Mouse (Mus musculus) left cerebral cortex, postnatal 25 days (tissue): ENCODE data around the gene Rpl21. TPM values are rescaled to one million over a fixed set of nuclear protein-coding genes. Genes with fewer than 3 reads are reported as not detected.

Experiments used
- DNase-seq, 2 experiments: peaks; one replicate each; pipeline ENCODE4 v3.0.0; 2022; ENCODE audit warnings: low spot score in 2 of 2, mixed read lengths in 1 of 2
- intact Hi-C: fragments of 180-260 bp; cut with DNase I; formaldehyde crosslinking; loops from one replicate; pipeline ENCODE4 v1.15.1; 2025
- total RNA-seq, 2 experiments: library from RNA; stranded (reverse); gene quantifications; 2 replicates each; pipeline ENCODE4 v1.2.3; 2021

Rpl21 gene
- total RNA-seq = 100 to 1,000 TPM; 151 to 154 TPM

DNA sequence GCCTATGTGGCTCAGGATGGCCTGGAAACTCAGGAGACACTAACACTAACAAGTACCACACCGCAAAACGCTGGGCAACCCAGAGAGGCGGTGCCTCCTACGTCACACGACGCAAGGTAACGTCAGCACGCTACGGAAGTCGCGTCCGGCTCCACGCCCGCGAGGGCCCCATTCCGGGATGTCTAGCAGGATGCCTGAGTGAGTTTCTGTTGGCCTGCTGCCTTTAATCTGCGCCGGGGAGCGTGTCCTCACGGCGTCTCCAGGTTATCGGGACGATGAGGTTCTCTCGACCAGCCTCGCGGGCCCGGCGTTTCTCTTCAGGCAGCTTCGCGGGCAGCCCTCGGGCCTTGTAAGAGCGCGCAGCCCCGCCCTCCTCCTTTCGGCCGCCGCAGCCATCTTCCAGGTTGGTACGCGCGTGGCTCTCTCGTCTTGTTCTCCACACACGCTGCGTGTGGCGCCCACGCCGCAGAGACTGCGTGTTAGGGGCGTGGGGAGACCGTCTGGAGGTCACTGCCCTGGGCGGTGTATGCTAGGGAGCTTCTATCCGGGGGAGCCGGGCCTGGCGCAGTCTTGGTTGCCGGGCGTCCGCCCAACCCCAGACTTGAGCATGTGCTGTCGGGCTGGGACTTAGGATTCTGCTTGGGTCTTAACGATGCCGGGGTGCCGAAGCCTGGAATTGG lies at the start of gene Rpl21:
TSS of gene Rpl21 (plus strand) at position 122 of the 680 bp plus-strand sequence.
- peak; percentile 97 for DNase-seq
- intact Hi-C loops = loop anchor here (1.0 kb wide), 1 partner anchor 39 kb away; no protein-coding TSS in a partner anchor

DNA sequence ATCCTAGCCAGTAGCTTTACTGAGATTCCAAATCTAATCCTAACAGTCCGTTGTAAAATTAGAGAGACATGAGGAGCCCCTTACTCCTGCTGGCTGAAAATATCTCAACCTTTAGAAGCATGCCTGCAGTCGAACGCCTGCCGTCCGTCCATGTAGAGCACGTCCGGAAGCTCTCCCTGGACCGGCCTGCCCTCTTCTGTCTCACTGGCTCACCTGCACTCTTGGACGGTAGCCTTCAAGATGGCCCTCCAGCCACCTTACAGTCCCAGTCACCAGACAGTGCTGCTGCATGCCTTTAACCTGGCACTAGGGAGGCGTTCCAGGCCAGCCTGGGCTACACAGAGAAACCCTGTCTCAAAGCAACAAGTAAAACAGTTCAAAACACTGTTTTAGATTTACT lies 49.4 kb upstream of the Rpl21 start:
- intact Hi-C loops = no loop called here
- no peak for DNase-seq

DNA sequence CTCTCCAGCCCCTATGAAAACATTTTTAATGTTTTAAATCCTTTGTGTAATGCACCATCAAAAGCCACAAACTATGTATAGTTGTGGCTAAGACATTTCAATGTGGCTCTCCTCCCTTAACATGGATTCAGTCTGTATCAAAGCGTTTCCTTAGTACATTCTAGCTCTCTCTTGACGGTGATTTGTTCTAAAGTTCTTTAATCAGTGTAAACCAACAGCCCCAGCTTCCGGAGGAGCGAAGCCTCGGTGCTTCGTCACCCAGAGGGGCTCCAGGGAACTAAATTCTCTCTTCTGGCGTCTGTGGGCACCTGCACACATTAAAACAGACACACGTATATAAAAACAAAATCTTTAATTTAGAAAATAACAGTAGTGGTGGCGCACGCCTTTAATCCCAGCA lies 48.8 kb upstream of the Rpl21 start:
- intact Hi-C loops = no loop called here
- DNase-seq = no peak

DNA sequence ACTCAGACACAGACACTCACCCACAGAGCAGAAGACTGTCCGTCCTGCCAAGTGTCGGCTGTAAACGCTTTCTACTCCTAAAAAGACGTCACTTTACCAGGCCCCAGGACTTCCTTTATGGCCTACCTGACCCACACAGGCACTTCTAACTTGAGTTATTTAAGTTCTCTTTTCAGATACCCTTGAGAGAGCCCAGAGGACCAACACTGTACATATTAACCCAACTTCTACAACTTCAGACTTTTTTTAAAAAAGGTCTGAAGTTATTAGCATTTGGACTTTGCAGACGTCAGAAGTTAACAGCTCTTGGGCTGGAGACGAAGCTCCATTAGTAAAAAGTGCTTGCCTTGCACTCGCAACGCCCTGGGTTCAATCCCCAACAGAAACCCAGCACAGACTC lies 46.6 kb upstream of the Rpl21 start:
- DNase-seq = no peak
- intact Hi-C loops = no loop called here

DNA sequence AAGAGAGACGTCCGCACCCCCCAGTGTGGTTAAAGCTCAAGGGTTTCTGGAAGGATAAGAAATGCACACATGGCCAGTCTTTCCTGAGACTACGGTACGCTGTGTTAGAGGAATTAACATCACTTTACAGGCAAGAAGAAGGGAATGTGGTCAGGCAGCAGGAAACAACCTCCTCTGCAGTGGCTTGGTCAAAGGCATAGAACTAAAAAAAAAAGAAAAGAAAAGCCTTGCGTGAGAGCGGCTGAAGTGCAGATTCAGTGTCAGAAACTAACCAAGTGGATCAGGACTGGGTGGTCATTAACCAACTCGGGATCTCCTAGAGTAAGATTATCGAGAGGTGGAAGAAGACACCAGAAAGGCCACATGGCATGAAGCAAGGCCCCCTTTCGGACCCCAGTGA lies 43.3 kb upstream of the Rpl21 start:
- DNase-seq = no peak
- intact Hi-C loops = no loop called here

DNA sequence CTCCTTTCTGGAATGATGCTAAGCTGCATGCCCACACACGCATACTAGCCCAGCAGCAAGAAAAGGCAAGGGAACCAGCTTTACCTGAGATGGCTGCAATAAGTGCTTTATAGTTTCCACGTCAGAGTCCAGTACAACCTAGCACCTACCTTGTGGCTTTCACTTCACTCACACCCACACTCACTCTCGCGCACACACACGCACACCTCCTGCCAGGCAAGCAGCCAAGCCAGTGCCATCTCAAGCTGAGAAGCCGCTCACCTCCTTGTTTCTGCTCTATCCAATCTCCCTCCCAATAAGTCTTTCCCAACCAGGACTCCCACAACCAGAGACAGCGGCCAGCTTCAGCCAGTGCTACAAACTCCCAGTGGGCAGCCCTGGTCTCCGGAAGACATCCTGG lies 41.7 kb upstream of the Rpl21 start:
- intact Hi-C loops = no loop called here
- DNase-seq = peak; percentile 26 to 46

DNA sequence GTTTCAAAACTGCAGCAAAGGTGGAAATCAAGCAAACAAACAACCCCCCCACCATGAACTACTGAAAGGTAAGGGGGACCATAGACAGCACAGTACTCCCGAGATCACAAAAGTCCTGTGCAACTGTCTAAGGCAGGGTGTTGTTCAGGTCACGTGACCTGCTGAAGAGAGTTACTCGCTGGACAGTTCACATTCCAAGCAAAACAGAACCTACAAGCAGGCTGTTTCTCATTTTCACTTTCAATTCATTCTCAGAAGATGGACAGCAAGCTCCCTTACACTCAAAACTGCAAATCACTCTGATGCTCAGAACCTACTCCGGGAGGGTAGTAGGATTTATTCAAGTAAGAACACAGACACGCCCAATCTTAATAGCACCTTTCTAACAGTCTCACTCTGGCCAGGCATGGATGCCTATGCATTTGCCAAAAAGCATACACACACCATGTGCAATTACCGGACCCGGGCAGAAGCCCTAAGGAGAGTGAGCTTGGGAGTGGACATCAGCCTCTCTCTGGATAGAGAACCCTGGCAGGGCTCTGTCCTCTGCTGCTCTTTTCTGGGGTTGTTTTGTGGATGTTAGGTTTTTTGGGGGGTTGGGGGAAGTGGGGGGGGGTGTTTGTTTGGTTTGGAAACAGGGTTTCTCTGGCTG lies 40.4 kb upstream of the Rpl21 start:
- DNase-seq = no peak
- intact Hi-C loops = no loop called here

DNA sequence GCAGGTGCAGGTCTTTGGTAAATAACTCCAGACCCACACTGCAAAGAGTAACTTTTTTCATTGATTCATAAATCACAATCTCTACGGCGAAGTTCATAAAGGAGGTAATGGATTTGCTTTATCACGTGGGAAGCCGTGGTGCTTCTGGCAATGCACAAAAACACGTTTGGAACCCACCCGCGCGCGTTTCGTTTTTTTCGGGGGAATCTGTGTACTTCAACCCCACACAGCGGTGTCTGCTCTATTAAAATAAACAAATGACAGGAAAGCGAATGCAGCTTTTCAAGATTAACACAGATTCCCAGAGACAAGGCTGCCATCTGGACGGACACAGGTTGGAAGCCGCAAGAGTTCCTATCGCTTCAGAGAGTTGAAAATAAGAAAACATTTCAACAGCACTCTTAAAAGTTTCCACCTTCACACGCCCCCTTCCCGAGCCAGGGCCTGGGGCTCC lies 39.0 kb upstream of the Rpl21 start:
- DNase-seq = no peak
- intact Hi-C loops = loop anchor here (1.0 kb wide), 1 partner anchor 40 kb away; no protein-coding TSS in a partner anchor

DNA sequence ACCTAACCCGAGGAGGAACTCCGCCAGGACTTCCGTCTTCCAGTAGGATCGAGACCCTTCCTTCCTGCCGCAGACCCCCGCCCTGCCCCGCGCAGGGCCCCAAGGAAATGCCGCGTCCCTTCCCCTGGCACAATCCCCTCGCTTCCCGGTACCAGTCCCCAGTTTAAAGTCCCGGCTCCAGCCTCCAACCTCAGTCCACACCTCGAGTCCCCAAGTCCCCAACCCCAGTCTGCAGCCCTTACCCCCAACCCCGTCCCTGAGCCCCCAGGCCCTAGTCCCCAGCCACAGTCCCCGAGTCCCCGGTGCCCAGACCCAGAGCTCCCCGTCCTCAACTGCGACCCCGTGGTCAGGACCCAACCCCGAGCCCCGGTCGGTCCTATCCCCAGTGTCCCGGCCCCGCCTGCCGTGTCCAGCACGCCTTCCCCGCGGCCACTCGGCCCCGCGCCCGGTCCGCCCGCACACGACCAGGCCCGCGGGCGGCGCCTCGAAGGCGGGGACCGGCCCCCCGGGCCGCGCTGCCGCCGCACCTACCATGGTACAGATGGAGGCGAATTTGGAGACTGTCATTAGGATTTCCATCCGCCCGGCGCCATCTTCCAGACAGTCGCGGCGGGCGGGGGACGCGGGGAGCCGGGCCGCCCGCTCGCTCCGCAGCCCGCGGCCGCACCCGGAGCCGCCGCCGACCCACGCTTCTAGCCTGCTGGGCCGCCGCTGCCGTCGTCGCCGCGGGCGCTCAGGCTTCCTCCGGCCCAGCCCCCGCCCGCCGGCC lies 38.4 kb upstream of the Rpl21 start:
- no peak for DNase-seq
- intact Hi-C loops = loop anchor here (1.0 kb wide), 1 partner anchor 39 kb away; no protein-coding TSS in a partner anchor

DNA sequence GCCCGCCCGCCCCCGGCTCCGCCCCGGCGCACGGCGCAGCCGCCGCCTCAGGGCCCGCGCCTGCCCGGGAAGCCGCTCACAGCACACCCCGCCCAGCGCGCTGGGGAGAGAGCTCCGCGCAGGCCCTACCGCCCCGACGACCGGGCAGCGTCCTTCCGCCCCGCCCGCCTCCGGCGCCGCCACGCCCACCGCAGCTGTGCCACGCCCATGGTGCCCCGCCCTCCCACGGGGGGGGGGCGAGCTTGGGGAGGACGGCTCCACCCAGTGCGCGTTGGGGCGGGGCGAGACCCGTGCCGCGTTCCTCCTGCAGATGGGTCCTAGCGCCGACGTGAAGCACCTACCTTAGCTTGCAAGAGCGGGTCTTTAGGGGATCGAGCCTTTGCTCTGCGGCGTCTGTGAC lies 37.8 kb upstream of the Rpl21 start, which contains the start of gene Usp12:
TSS of gene Usp12 (minus strand) at position 154 of the 400 bp plus-strand sequence.
- intact Hi-C loops = loop anchor here (1.0 kb wide), 1 partner anchor 38 kb away; no protein-coding TSS in a partner anchor
- peak; percentile 97 to 98 for DNase-seq

DNA sequence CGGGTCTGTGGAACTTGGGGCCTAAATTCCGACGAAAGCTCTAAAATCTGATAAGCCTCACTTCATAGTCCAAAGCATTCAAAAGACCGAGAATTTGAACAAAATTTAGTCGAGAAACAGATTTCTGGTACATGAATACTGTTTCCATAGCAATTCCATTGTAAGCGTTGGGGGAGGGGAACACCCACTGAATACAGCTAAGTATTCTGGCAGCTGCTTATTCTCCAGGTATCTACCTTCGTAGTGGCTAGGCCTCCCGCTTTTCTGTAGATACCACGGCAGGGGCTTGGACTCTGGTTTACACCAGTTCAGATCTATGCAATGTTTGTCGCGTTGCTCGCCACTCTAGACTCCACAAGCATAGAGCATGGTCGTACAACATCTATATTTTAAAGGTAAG lies 37.0 kb upstream of the Rpl21 start:
- intact Hi-C loops = no loop called here
- peak; percentile 47 to 57 for DNase-seq

DNA sequence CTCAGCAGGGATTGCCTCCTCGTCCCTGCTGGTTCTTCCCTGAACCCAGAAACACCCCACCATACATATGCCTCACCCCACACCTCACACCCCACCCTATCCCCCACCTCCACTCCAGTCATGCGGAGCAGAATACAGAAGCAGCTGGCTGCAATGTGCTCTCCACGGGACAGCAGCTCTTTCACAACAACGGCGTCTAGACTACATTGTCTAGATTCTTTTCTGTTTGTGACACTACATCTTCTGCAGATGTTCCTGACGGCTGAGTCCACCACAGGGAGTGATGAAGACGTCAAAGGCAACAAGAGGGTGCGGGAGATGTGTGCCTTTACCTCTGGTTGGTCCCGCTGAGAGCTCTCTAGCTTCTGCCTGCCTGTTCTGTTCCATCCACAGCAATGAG lies 34.7 kb upstream of the Rpl21 start:
- DNase-seq = no peak
- intact Hi-C loops = no loop called here

DNA sequence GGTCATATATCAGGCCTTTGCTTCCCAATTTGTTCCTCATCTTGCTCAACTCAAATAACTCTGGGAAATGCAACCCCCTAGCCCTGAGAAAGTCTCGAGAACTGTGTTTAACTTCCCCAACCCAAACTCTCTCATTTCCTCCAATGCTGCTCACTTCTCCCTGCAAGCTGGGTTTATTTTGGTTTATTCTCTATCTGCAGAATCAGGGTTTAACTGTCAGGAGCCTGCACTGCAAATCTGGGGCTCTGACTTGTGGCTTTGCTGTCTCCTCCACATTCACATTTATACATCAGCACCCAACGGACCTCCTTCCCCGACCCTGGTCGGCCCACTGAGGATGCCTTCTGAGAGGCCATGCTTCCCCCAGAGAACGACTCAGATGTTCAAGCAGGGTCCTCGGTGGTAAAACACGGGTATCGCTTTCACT lies 26.7 kb upstream of the Rpl21 start:
- intact Hi-C loops = no loop called here
- no peak for DNase-seq

DNA sequence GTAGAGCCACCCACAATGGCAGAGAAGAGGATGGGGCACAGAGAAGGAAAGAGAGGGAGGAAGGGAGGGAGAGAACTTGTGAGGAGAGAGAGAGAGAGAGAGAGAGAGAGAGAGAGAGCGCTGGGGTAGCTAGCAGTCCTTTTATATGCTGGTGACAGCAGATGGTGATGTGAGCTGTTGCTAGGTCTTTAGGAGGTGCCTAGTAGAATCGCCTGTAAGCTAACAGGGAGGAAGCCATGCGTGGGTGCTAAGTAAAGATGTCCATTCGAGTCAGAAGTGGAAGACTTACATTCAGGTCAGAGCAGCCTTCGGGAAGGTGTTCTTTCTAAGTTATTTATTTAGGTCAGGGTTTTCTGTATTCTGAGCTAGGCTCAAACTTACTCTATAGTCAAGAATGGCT lies 22.7 kb upstream of the Rpl21 start:
- peak; percentile 39 to 81 for DNase-seq
- intact Hi-C loops = no loop called here

DNA sequence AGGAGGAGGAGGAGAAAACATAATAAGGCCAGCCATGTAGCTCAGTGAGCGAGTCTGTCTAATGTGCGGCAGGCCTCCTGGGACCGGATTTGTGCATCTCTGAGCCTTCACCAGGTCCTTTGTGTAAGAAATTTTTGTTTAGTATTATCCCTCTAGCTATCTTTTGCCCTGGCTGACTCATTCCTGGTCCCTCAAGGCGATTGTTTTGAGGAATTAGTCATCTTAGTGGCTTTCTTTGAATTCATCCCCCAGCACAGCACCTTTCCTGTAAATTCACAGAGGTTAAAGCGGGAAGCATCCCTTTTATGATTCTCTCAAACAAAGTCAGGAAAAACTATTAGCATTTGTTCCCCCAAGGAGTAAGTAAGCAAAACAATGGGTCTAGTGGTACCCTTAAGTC lies 19.8 kb upstream of the Rpl21 start:
- no peak for DNase-seq
- intact Hi-C loops = no loop called here

DNA sequence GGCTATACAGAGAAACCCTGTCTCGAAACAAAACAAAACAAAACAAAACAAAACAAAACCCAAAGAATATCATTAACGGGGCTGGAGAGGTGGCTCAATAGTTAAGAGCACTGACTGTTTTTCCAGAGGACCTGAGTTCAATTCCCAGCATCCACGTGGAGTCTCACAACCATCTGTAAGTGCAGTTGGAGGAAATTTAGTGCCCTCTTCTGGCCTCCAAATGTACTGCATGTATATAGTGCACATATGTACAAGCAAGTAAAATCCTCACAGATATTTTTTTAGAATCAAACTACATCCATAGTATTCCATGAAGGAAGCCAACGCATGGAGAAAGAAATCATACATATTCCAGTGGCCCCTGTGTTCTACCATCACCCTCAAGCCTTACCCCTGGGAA lies 19.3 kb upstream of the Rpl21 start:
- intact Hi-C loops = no loop called here
- DNase-seq = no peak

DNA sequence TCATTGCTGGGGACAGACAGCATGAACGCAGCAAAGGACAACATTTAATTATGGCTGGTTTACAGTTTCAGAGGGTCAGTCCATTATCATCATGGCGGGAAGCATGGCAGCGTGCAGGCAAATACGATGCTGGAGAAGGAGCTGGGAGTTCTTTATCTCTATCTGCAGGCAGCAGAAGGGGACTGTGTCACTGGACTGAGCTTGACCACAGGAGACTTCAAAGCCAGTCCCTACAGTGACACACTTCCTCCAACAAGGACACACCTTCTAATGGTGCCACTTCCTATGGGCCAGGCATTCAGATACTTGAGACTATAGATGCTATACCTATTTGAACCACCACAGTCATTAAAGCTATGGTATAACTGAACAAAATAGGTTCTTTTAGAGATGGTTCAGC lies 17.3 kb upstream of the Rpl21 start:
- intact Hi-C loops = no loop called here
- DNase-seq = no peak

DNA sequence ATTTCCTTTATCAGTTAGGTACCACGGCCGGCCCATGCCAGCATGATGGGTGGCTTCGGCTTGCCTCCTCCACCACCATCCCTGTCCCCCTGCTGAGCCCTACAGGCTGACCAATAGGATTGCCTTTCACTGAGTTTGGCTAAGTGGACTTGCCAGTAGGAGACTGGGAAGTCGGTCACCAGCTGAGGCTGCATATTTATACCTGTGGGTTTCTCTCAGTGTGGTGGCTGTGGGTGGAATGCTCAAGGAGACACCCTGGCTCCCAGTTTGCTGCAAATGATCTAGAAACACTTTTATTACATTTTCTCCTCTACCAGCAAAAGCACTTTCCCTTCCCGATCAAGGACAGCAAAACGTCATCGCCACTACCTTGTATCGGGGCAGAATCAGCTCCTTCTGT lies 15.1 kb upstream of the Rpl21 start:
- DNase-seq = peak in 1 of 2 experiments; percentile 74
- intact Hi-C loops = no loop called here

DNA sequence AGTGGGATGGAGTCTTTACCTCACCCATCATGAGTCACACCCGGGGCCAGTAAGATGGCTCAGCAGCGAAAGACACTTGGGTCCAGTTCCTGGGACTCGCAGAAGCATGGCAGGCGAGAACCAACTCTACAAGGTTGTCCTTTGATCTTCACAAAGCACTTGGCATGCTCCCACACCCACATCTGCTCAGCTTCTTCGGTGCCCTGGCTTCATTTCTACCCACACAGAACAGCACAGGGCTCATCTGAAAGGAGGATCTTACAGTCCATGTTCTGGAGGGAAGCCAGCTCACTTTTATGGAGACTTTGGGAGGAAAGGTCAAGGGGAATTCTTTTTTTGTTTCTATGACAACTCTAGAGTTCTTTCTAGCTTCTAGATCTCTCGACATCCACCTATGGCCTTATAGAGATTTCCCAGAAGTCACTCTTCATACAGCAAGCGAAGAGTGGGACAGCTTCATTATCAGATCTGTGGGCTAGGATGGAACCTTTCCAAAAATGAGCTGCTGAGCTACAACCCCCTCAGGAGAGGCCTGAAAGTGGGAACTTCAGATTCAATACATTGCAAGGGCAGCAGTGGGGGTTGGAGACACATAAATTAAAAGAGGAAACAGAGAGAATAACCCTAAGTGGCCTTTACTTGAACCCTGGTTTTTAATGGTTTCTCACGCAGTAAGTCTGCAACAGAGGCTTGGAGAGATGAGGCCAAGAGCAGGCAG lies 13.6 kb upstream of the Rpl21 start:
- intact Hi-C loops = no loop called here
- DNase-seq = no peak

DNA sequence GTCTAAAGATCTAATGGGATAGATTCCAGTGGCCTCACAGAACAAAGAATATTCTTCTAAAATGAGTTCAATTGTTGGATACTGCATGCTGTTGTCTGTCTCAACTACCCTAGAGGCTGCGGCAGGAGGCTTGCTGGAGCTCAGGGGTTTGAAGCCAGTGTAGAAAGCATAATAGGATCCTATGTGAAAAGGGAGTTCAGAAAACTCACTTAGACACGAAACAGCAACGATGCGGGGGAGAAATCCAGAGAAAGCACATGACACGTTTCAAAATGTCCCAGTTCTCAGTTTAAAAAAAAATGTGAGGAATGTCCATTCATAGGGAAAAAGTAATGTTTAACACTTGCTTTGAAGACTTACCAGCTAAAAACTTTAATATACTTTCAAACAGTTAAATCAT lies 9.7 kb upstream of the Rpl21 start:
- DNase-seq = peak in 1 of 2 experiments; percentile 71
- intact Hi-C loops = no loop called here
